Mouse (Mus musculus): ENCODE measurements around the gene Cd3g. TPM values are rescaled to one million over a fixed set of nuclear protein-coding genes. Genes with fewer than 3 reads are reported as not detected.

The Cd3g gene
- not detected for polyA plus RNA-seq (2014; fragmentation: Illumina TruSeq; extraction: RNeasy Lipid Tissue Mini Kit (QIAGEN cat#74804); ENCODE audit: low read depth, low replicate concordance)

DNA sequence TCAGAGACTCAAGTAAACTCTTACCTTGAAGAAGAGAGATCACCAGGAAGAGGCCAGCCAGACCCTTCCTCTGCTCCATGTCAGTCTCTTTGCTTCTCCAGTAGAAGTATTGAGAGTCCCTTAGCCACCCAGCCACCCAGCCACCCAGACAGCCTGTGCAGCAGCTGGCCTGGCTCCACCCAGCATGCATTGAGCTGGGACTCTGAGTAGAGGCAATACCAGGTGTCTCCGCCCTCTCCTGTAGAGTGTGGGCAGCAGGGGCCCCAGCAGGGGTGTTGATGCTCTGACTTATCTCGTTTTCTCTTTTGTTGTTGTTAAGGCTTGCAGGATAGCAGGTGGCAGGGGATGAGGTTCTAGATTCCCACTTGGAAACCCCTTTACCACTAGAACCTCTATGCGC, at the start of gene Cd3g:
Gene Cd3g (minus strand): TSS at position 190 of the 400 bp plus-strand sequence.

GRCm38 (mm10) chr9:45009180-45010078, 29.2 kb upstream of the Cd3g start, which contains the start of gene Cd3e:
Gene Cd3e, minus strand, starts transcription at chr9:45009627.

GRCm38 (mm10) chr9:44981676-44982075, 1.4 kb upstream of the Cd3g start, which contains the start of gene Cd3d:
Gene Cd3d, plus strand, starts transcription at chr9:44981786.

GRCm38 (mm10) chr9:44965126-44965832, 15.0 kb downstream of the Cd3g start, which contains the start of gene Ube4a:
Gene Ube4a, minus strand, starts transcription at chr9:44965600.

DNA sequence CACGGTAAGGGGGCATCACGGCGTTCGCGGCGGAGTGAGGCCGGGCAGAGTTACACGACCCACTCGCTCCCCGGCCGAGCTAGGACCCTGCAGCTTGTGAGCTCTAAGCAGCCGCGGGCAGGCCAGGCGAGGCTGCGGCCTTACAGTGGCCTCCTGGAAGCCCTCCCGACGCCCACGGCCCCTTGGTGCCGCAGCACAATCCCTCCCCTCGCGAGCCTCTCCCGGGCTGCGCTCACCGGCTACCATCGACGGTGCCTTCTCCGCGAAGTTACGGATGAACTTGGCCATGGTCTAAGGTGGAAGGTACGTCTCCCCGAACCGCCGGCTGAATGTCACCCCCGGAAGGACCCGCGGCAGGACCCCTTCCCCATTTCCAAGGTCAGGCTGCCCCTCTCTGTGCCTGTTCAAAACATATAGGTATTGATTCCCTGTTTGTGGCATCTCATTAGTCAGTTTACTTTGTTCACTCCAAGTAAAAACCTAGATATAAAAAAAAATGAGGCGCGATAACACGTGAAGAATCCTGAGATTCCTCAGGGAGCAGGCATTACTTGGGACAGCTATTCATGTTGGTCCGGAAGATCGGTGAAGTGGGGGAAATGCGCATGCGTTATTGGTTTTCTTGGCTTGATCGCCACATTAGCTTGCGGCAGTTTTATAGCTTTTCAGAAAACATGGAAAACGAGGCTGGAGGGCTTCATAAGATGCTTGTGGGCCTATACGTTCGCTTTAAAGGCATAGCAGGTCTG, 59.7 kb downstream of the Cd3g start, which contains the start of gene Atp5l:
Gene Atp5l (minus strand): TSS at position 369 of the 749 bp plus-strand sequence.

Other genes with a start within 250 kb of the Cd3g start
- gene Phldb1, start 245.2 kb downstream of the Cd3g start, polyA plus RNA-seq (2014; fragmentation: Illumina TruSeq; extraction: RNeasy Lipid Tissue Mini Kit (QIAGEN cat#74804); ENCODE audit: low read depth, low replicate concordance), result 102 TPM
- 71.8 TPM for gene Arcn1, start 212.6 kb downstream of the Cd3g start, polyA plus RNA-seq (2014; fragmentation: Illumina TruSeq; extraction: RNeasy Lipid Tissue Mini Kit (QIAGEN cat#74804); ENCODE audit: low read depth, low replicate concordance)
- 27.7 TPM for gene Ift46, start 212.5 kb downstream of the Cd3g start, polyA plus RNA-seq (2014; fragmentation: Illumina TruSeq; extraction: RNeasy Lipid Tissue Mini Kit (QIAGEN cat#74804); ENCODE audit: low read depth, low replicate concordance)
- gene Tmem25, start 181.1 kb downstream of the Cd3g start, polyA plus RNA-seq (2014; fragmentation: Illumina TruSeq; extraction: RNeasy Lipid Tissue Mini Kit (QIAGEN cat#74804); ENCODE audit: low read depth, low replicate concordance), result 10.4 TPM
- not detected for gene Ttc36, start 177.4 kb downstream of the Cd3g start, polyA plus RNA-seq (2014; fragmentation: Illumina TruSeq; extraction: RNeasy Lipid Tissue Mini Kit (QIAGEN cat#74804); ENCODE audit: low read depth, low replicate concordance)
- 13.0 TPM for gene Kmt2a, start 99.1 kb downstream of the Cd3g start, polyA plus RNA-seq (2014; fragmentation: Illumina TruSeq; extraction: RNeasy Lipid Tissue Mini Kit (QIAGEN cat#74804); ENCODE audit: low read depth, low replicate concordance)
- gene Atp5l, start 59.7 kb downstream of the Cd3g start, polyA plus RNA-seq (2014; fragmentation: Illumina TruSeq; extraction: RNeasy Lipid Tissue Mini Kit (QIAGEN cat#74804); ENCODE audit: low read depth, low replicate concordance), result 2,238 TPM
- gene Ube4a, start 14.8 kb downstream of the Cd3g start, polyA plus RNA-seq (2014; fragmentation: Illumina TruSeq; extraction: RNeasy Lipid Tissue Mini Kit (QIAGEN cat#74804); ENCODE audit: low read depth, low replicate concordance), result 25.2 TPM
- 0.29 TPM for gene Cd3d, start 1.4 kb upstream of the Cd3g start, polyA plus RNA-seq (2014; fragmentation: Illumina TruSeq; extraction: RNeasy Lipid Tissue Mini Kit (QIAGEN cat#74804); ENCODE audit: low read depth, low replicate concordance)
- not detected for gene Cd3e, start 29.2 kb upstream of the Cd3g start, polyA plus RNA-seq (2014; fragmentation: Illumina TruSeq; extraction: RNeasy Lipid Tissue Mini Kit (QIAGEN cat#74804); ENCODE audit: low read depth, low replicate concordance)
- gene Mpzl2, start 59.4 kb upstream of the Cd3g start, polyA plus RNA-seq (2014; fragmentation: Illumina TruSeq; extraction: RNeasy Lipid Tissue Mini Kit (QIAGEN cat#74804); ENCODE audit: low read depth, low replicate concordance), result 0.63 TPM
- gene Mpzl3, start 74.8 kb upstream of the Cd3g start, polyA plus RNA-seq (2014; fragmentation: Illumina TruSeq; extraction: RNeasy Lipid Tissue Mini Kit (QIAGEN cat#74804); ENCODE audit: low read depth, low replicate concordance), result 2.0 TPM
- 0.42 TPM for gene Jaml, start 98.8 kb upstream of the Cd3g start, polyA plus RNA-seq (2014; fragmentation: Illumina TruSeq; extraction: RNeasy Lipid Tissue Mini Kit (QIAGEN cat#74804); ENCODE audit: low read depth, low replicate concordance)
- gene Scn2b, start 137.4 kb upstream of the Cd3g start, polyA plus RNA-seq (2014; fragmentation: Illumina TruSeq; extraction: RNeasy Lipid Tissue Mini Kit (QIAGEN cat#74804); ENCODE audit: low read depth, low replicate concordance), result 0.24 TPM
- gene Scn4b, start 158.0 kb upstream of the Cd3g start, polyA plus RNA-seq (2014; fragmentation: Illumina TruSeq; extraction: RNeasy Lipid Tissue Mini Kit (QIAGEN cat#74804); ENCODE audit: low read depth, low replicate concordance), result 13.2 TPM
- gene BC049352, start 201.6 kb upstream of the Cd3g start, polyA plus RNA-seq (2014; fragmentation: Illumina TruSeq; extraction: RNeasy Lipid Tissue Mini Kit (QIAGEN cat#74804); ENCODE audit: low read depth, low replicate concordance), result not detected
- gene Tmprss4, start 223.7 kb upstream of the Cd3g start, polyA plus RNA-seq (2014; fragmentation: Illumina TruSeq; extraction: RNeasy Lipid Tissue Mini Kit (QIAGEN cat#74804); ENCODE audit: low read depth, low replicate concordance), result not detected

All from heart, adult 10 weeks (tissue).